Mouse (Mus musculus) kidney, postnatal 0 days (tissue): ENCODE results near the gene Magi3. TPM values are rescaled to one million over a fixed set of nuclear protein-coding genes. Genes with fewer than 3 reads are reported as not detected.

Source experiments
- ATAC-seq: fragments of 200-750 bp; cut with Nextera tagmentation; replicated peaks from 2 replicates; pipeline ENCODE4 v1.8.0; 2017; ENCODE audit warnings: low read depth, moderate number of reproducible peaks, moderate TSS enrichment, moderate library complexity; ENCODE audit not compliant: low FRiP score
- DNase-seq: peaks from one replicate; pipeline ENCODE4 v3.0.0-alpha.2; 2016; ENCODE audit warnings: low spot score
- H3K27ac ChIP-seq: fragments of 300-500 bp; sonication (generic); 2 replicates; pipeline ENCODE4 v1.5.1; 2014; ENCODE audit warnings: mild to moderate bottlenecking
- H3K27me3 ChIP-seq: fragments of 300-500 bp; sonication (generic); 2 replicates; pipeline ENCODE4 v1.6.1; 2014; ENCODE audit warnings: low read length, mixed read lengths; ENCODE audit not compliant: insufficient read depth
- H3K36me3 ChIP-seq: fragments of 300-500 bp; sonication (generic); 2 replicates; pipeline ENCODE4 v1.6.1; 2014; ENCODE audit warnings: low read length, mixed read lengths; ENCODE audit not compliant: insufficient read depth
- H3K4me1 ChIP-seq: fragments of 300-500 bp; sonication (generic); replicated peaks from 2 replicates; pipeline ENCODE4 v1.6.1; 2014; ENCODE audit warnings: antibody characterized with exemption, low read length, mixed read lengths; ENCODE audit not compliant: insufficient read depth
- H3K4me2 ChIP-seq: fragments of 300-500 bp; sonication (generic); 2 replicates; pipeline ENCODE4 v1.6.1; 2014; ENCODE audit warnings: mild to moderate bottlenecking, low read length, moderate library complexity, mixed read lengths
- H3K4me3 ChIP-seq: fragments of 300-500 bp; sonication (generic); replicated peaks from 2 replicates; pipeline ENCODE4 v1.5.1; 2014; ENCODE audit warnings: low read depth, low read length
- H3K9ac ChIP-seq: fragments of 300-500 bp; sonication (generic); 2 replicates; pipeline ENCODE4 v1.6.1; 2014; ENCODE audit warnings: low read depth, low read length
- H3K9me3 ChIP-seq: fragments of 300-500 bp; sonication (generic); replicated peaks from 2 replicates; pipeline ENCODE4 v1.6.1; 2016; ENCODE audit warnings: low read length, inconsistent platforms, mixed read lengths
- CTCF ChIP-seq: IDR thresholded peaks from 2 replicates; pipeline ENCODE4 v1.5.1; 2016; ENCODE audit warnings: antibody characterized with exemption, low read depth, mild to moderate bottlenecking, moderate library complexity
- WGBS: fragments of 180-500 bp; shearing (Covaris S2); extraction: QIAGEN DNeasy Blood & Tissue Kit; methylation state at CpG from one replicate; pipeline ENCODE4 v1.1.7; 2014; 5-methylcytosine and 5-hydroxymethylcytosine counted together
- polyA plus RNA-seq: library from polyadenylated mRNA; unstranded; fragments of >200 nt; fragmentation: Nextera tagmentation; extraction: Ambion mirVana; gene quantifications from 2 replicates; pipeline ENCODE4 v1.2.1, GENCODE M21; 2015

Magi3 gene
- polyA plus RNA-seq, 1 experiment from 2014 or later, result 3.4 TPM

DNA sequence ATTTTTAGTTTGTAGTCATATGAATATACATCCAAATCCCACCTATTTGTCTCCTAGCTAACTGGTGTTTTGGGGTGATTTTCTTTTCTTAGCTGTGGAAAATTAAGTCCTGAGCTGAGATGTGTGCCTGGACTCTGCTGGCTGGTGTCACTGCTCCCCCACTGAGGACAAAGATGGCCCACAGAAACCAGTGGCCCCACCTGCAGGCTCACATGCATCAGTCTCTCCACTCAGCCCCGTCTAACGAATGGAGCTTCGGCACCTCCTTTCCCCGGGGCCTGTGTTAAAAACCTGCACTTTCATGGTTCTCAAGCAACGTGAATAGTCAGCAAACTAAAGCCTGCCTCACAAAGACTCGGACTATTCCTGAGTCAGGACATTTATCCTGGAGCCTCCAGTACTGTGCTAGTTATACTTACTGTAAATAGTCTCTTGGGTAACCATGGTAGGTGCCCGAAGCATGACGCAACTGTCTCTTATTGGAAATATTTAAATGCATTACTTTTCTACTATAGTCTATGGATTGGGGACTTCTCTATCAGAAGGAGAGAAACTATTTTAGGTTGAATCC, 213.2 kb downstream of the Magi3 start:
- WGBS, result 88% methylated on average over 8 of the region's 8 CpGs
- Histone ChIP-seq H3K27ac (no peak overlapping the region), H3K27me3 (no peaks in the 10 kb centered on the region), H3K9me3 (no peaks in the 10 kb centered on the region), H3K4me1 (no peaks in the 10 kb centered on the region), H3K4me2 (no peak overlapping the region), H3K4me3 (no peak overlapping the region), H3K36me3 (peaks cover 29% of the 10 kb centered on the region), H3K9ac (no peak overlapping the region)
- ATAC-seq (no peak), DNase-seq (no peak)
- TF ChIP-seq CTCF, result no peak

- H3K36me3 ChIP-seq, result peaks cover 35% of the 10 kb centered on the region
- ATAC-seq (no peak), DNase-seq (no peak)
- WGBS, result 89% methylated on average over 4 of the region's 4 CpGs
- H3K9me3 ChIP-seq, result no peaks in the 10 kb centered on the region
- no peak overlapping the region for H3K4me2 ChIP-seq
- no peaks in the 10 kb centered on the region for H3K27me3 ChIP-seq
- no peak overlapping the region for H3K4me3 ChIP-seq
- H3K27ac ChIP-seq, result no peak overlapping the region
- no peak overlapping the region for H3K9ac ChIP-seq
- no peak for TF ChIP-seq CTCF
- H3K4me1 ChIP-seq, result no peaks in the 10 kb centered on the region
These were observed 221.4 kb downstream of the Magi3 start for GRCm38 (mm10) chr3:103998724-103999123.

DNA sequence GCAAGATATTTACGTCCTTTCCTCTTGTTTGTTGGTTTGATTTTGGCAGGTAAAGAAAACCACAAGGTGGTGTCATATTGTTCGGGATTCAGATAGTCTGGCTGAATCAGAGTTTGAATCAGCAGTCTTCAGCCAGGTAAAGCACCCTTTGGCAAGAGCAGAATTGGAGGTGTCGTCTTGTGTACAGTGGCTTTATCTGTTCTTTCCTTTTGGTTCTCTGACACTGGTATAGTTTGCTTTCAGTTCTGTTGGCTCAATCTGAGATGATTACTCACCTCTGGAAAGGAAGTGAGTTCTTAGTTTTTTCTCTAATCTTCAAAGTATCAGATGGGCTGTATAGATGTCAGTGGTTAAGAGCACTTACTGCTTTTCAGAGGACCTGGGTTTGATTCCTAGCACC, 228.9 kb downstream of the Magi3 start:
- Histone ChIP-seq H3K27me3 (no peaks in the 10 kb centered on the region), H3K36me3 (peaks cover 47% of the 10 kb centered on the region; the same call in 1 of the 2 replicates), H3K27ac (no peak overlapping the region), H3K9me3 (no peaks in the 10 kb centered on the region), H3K4me2 (no peak overlapping the region), H3K9ac (no peak overlapping the region), H3K4me3 (no peak overlapping the region), H3K4me1 (no peaks in the 10 kb centered on the region)
- TF ChIP-seq CTCF, result no peak
- WGBS, result 93% methylated on average over 3 of the region's 3 CpGs
- ATAC-seq, result no peak
- no peak for DNase-seq

GRCm38 (mm10) chr3:103989352-103989751, 230.8 kb downstream of the Magi3 start:
- Histone ChIP-seq H3K4me3 (no peak overlapping the region), H3K27me3 (no peaks in the 10 kb centered on the region), H3K4me2 (no peak overlapping the region), H3K36me3 (peaks cover 42% of the 10 kb centered on the region; the same call in 1 of the 2 replicates), H3K9ac (no peak overlapping the region), H3K4me1 (no peaks in the 10 kb centered on the region), H3K9me3 (no peaks in the 10 kb centered on the region), H3K27ac (no peak overlapping the region)
- DNase-seq (no peak), ATAC-seq (no peak)
- no peak for TF ChIP-seq CTCF
- 95% methylated on average over 4 of the region's 4 CpGs for WGBS

DNA sequence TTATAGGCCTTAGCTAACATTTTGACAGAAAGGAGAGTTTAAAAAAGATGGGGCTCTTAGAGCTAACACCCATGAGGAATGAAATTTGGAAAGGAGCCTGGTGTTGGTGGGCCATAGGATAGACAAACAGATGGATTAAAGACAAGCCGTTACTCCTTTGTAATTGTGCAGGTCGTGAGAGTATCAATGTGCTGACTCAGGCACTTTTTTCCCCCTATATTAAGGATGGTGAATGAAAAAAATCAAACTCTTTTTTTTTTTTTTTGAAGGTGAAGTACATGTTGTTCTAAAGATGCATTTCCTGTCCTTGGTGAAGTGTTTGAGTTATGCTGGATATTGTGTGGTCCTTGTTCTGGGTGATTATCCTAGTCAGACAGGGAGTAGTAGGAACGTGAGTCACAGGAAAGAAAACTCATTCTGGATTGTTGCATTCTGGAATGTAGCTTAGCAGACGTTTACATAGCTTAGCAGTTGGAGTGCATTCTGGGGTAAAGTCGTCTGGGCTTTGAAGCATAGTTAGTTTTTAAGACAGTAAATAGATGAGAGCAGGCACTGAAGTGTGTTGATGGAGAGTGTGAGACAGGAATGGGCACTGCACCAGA, 232.2 kb downstream of the Magi3 start:
- no peak for DNase-seq
- Histone ChIP-seq H3K4me2 (no peak overlapping the region), H3K27me3 (no peaks in the 10 kb centered on the region), H3K27ac (no peak overlapping the region), H3K36me3 (peaks cover 42% of the 10 kb centered on the region; the same call in 1 of the 2 replicates), H3K9ac (no peak overlapping the region), H3K4me1 (no peaks in the 10 kb centered on the region), H3K9me3 (no peaks in the 10 kb centered on the region), H3K4me3 (no peak overlapping the region)
- TF ChIP-seq CTCF, result no peak
- ATAC-seq, result no peak
- 37% methylated on average over 5 of the region's 5 CpGs for WGBS

DNA sequence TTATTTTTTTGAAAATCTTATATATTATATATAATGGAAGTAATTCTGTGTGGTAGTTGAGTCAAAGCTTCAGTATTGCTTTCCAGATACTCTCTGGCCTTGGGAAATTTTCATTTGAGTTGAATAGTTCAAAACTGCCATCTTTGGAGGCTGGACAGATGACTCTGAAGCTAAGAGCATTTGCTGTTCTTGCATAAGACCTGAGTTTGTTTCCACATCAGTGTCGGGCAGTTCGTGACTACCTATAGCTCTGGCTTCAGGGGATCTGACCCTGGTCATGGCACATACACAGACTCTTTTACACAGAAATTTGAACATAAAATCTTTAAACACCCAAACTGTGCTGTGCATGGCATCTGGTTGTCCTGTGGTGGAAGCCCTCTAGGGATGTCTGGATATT, 235.0 kb downstream of the Magi3 start:
- 98% methylated on average over 2 of the region's 2 CpGs for WGBS
- ATAC-seq (no peak), DNase-seq (no peak)
- Histone ChIP-seq H3K27ac (no peak overlapping the region), H3K4me1 (no peaks in the 10 kb centered on the region), H3K4me2 (no peak overlapping the region), H3K27me3 (no peaks in the 10 kb centered on the region), H3K4me3 (no peak overlapping the region), H3K9me3 (no peaks in the 10 kb centered on the region), H3K9ac (no peak overlapping the region), H3K36me3 (0 out of 2 replicates have a peak, but pooled peaks cover 22% of the 10 kb centered on the region)
- TF ChIP-seq CTCF, result no peak
